Mouse (Mus musculus) T-helper 1 cell (primary cell): ENCODE measurements at regions not wholly inside any gene's neighbourhood (a gene's known extent, or its start where the extent isn't known, plus 50 kb on each side); places are given as distances from the start of the nearest gene placed in this dataset.

ENCODE experiments used
- in situ Hi-C: fragments of 300-600 bp; cut with MboI, MseI; formaldehyde crosslinking; loops from one replicate; pipeline ENCODE4 v1.15.1; 2025; ENCODE audit warnings: high pct_unique_total_duplicates

- in situ Hi-C loops: no loop called here
These were observed 68.8 kb upstream of the Col8a1 start for GRCm38 (mm10) chr16:57823329-57823728.

DNA sequence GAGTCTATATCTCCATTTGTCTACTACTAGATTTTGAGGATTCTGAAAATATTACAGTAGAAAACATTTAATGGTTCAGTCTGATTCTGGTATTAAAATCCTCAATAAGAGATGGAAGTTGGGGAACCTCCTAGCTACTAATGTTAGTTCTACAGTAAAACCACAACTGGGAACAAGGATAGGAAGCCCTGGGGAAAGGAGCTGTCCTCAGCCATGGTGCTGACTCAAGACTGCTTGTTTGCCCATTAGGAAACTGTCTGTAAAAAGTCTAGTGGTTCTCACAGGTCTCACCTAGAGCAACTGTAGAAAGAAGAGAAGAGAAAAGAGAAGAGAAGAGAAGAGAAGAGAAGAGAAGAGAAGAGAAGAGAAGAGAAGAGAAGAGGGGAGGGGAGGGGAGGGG is 90.9 kb upstream of the Col8a1 start:
- in situ Hi-C loops: no loop called here

DNA sequence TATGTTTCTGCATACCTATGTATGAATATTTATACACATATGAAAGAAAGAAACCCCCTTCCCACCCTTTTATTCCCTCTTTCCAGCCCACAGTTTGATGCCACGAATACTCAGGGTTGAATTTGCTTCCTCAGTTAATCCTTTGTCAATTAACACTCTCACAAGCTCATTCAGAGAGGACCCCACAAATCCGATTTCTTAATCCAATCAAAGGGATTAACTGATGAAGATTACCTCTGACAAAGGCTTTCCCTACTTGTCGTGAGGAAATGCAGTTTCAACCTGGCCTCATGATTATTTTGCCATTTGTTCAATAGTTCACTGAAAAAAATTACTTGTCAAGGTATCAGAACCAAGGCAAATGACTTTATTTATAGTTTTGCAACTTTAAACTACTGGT is 91.8 kb upstream of the Col8a1 start:
- in situ Hi-C loops: no loop called here

DNA sequence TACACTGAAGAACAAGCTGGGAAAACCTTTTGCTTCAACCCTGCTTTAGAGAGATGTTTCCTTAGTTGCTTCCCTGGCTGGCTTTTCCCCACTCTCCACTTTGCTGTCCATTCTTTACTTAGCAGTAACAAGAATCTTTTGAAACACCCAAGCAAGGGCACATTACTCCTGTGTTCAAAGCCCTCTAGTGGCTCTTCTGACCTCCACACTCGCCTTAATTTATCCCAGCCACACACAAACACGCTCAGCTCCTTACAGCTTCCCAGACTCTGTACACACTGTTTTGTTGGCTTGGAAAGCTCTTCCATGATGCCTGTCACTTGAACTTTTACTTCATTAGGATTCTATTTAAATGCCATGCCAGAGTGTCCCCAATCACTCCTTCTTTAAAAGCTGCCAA is 97.3 kb upstream of the Col8a1 start:
- in situ Hi-C loops: no loop called here

DNA sequence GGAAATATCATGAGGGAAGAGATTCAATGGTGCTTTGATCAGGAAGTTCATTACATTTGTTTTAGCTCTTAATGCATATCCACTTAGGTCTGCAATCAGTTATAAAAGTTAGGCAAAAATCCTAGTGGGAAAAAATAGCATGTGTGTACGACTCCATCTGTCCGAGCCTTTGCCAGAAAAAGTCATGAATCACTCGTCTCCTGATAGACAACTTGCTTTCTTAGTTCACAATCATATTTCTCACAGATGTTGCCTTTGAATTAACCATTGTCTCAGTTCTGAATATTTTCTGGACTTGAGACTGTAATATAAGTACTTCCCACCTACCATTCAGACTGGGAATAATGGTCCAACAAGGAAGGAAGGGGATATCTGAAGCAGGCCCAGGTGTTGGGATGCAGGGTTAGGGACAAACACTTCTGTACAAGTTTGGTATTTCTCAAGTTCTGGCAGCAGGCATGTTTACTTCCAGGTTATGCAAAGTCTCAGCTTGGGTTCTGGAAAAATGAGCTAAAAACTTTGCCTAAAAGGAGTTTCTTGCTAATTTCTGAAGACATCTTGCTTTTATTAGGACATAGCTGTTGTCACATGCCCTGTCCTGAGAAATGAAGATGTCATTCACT is 98.4 kb upstream of the Col8a1 start:
- in situ Hi-C loops: no loop called here

DNA sequence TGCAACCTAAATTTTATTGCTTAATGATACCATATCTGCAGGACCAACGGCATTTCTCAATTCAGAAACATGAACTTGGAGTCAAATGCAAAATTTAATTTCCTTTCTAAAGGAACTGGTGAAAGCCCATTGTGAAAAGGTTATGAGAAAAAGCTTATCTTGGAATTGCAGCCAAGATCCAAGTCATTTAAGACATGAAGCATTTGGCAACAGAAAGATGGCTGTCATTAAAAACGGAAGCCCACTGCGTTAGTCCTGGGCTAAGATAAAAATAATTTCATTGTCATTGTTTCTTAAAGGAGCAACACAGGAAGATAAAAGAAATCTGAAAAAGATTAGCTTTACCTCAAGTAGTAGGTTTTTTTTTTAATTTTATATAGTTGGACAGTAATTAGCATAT is 99.2 kb upstream of the Col8a1 start:
- in situ Hi-C loops: no loop called here

DNA sequence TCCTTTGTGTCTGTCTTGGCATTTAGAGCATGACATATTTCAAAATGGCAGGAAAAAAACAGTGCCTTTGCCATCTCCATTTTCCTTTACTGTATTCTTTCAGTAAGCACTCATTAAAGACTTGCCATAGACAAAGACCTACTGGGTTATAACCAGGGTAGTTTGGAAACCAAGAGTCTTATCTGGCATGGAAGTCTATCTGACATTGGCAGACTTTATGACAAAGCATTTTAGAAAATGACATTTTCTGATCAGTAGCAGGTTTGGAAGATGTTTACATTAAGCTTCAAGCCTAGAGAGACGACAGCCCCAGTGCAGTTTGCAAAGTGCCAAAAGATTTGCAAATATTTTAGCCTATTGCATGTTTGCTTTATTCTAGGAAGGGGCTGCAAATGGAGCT is 102.5 kb upstream of the Col8a1 start:
- in situ Hi-C loops: no loop called here

- in situ Hi-C loops: no loop called here
These were observed 103.7 kb upstream of the Col8a1 start for GRCm38 (mm10) chr16:57858151-57858764.

GRCm38 (mm10) chr16:57858765-57859201 is 104.2 kb upstream of the Col8a1 start:
- in situ Hi-C loops: no loop called here

DNA sequence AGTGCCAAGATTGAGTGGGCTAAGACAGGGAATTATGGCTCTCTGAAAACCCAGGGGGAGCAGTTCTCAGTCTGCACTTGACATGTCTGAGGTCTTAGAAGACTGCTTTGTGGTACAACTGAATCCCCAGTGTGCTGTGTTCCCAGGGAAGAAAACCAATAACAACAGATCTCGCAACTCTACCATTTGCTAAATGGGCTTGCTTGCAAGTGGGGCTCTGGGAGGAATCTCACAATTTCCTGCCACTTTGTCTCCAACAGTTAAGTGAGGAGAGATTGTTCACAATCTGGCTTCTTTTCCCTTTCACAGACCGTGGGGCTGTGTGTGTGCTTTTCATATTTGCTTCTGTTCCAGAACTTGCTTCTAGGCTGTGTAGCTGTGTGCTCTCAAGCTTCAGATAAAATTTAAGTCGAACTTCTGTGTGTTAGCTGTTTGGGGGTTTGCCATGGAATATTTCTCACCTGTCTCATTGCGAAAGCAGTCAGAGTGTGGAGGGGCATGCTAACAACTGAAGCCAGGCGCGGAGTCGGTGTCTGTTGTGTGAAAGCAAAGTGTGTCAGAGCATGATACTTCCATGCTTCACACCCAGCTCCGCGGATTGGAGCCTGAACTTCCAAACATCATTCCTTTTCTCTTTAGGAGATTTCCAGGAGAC is 108.8 kb upstream of the Col8a1 start:
- in situ Hi-C loops: no loop called here

DNA sequence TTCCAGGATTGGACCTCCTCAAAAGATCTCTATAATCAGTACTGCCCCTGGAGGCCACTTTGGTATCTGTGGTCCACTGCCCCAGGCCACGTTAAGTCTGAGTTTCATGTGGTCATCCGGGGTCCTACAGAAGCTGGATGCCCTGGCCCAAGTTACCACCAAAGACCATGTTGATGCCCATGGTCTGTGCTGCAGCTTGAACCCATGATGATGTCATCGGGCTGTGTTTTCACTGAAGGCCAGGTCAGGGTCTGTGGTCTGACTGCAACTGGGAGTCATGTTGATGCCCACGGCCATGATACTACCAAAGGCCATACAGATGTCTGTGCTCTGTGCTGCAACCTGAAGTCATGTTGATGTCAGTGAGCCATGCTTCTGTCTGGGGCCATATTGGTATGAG is 122.3 kb upstream of the Col8a1 start:
- in situ Hi-C loops: no loop called here

DNA sequence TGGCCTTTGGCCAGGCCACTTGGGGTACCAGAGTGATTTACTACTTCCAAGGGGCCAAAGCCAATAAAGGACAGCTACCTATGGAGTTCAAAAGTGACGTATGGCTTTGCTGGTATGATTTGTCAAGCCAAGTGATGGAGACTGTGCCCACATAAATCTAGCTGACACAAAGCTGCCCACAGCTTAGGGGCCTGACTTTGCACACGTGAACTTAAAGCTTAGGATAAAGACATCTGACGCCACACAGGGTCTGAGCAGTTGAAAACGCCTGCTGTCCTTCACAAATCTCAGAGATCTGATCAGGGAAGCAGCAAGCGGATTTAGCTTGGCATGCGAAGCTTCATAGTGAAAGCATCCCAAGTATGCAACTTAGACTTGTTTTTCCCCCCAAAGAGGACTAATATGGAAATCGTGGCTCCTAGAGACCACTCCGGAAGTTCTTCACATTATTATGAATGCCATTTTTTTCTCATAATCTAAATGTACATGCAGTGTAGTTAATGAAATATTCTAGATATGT is 127.1 kb upstream of the Col8a1 start:
- in situ Hi-C loops: no loop called here

- in situ Hi-C loops: no loop called here
These were observed 133.6 kb upstream of the Col8a1 start for GRCm38 (mm10) chr16:57888138-57888537.

DNA sequence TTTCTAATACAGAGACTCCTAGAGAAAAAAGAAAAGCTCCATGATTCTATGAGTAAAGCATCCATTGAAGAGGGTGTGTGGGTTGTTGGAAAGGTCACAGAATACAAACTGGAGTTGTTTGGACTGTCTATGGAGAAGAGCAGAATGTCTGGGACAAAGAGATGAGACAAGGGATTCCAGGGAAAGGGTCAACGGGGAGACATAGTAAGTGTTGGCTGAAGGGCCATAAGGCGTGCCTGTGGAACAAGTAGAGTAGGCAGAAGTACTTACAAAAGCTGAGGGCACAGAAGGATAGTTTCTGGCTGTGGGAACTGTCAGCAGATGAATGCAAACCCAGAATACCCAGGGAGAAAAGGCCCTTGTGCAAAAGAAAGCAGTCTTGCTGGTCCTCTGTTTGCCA is 134.0 kb upstream of the Col8a1 start:
- in situ Hi-C loops: no loop called here

DNA sequence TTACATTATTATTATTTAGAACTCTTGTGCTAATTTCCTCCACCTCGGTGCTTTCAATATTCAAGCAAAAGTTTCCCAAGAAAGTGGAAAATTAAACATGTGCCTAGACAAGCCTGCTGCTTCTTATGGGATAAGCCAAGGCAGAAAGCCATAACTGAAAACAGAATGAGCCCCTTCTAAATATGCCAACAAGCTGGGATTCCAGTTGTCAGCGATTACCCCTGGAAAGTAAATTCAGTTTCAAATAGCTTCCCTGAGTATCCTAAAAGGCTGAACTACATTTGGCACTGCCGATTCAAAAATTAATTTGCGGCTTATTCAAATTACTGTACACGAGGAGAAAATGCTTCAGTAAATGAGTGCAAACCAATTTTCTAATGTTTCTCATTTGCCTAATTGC is 135.6 kb upstream of the Col8a1 start:
- in situ Hi-C loops: no loop called here

GRCm38 (mm10) chr16:57893111-57893510 is 138.6 kb upstream of the Col8a1 start:
- in situ Hi-C loops: no loop called here

- in situ Hi-C loops: no loop called here
These were observed 139.3 kb upstream of the Col8a1 start for GRCm38 (mm10) chr16:57893698-57894352.

DNA sequence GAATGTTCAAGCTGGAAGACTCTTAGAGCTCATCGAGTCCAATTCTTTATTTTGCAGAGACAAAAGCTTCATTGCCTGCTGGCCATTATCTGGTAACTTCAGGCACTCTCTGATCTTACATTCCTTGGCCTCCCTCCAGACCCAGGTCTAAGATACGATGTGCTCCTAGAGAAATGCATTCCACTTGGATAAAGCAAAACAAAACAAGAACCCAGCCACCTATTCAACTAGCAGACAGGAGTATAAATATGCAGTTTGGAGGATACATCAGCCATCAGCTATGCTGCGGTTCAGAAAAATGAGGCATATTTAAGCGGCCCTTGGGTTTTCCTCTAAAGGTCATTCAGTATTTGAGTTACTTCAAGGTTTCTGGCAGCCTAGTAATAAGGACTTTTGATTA is 146.5 kb upstream of the Col8a1 start:
- in situ Hi-C loops: loop anchor here (10.0 kb wide), 1 partner anchor 634 kb away; no protein-coding TSS in a partner anchor

DNA sequence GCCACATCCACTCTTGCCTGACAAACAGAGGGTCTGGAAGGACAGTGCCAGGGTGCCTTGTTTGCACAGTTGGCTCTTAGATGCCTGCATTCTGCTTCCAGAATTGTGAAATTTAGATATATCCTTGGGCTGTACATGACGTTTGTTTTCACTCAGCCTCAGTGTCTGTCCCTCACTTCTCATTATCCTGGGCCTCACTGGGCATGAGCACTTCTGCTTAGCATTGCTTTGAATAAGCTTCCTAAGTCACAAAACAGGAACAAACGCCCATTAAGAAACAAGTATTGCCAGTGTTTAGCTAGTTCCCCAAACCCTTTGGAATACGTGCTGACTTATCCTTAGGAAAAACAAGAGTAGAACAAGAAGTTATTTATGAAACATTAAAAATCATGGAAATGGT is 148.0 kb upstream of the Col8a1 start:
- in situ Hi-C loops: loop anchor here (10.0 kb wide), 1 partner anchor 632 kb away; no protein-coding TSS in a partner anchor

DNA sequence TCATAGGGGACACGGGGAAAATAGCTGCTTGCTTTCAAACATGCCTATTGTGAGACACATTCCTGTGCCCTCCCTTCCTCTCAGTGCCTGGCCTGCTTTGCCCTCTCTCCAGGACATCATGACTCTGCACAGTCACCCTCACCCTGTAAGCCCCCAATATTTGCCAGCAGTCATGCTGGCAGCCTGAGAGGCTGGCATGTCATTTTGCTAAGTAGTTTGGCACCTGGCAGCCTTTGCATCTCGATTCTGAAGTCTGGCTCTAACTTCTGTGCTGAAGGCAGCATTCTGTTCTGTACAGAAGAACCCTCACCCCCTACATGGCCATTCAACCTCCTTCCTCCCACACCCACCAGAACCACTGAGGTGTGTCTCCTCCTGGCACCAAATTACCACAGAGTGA is 157.5 kb upstream of the Col8a1 start:
- in situ Hi-C loops: no loop called here

DNA sequence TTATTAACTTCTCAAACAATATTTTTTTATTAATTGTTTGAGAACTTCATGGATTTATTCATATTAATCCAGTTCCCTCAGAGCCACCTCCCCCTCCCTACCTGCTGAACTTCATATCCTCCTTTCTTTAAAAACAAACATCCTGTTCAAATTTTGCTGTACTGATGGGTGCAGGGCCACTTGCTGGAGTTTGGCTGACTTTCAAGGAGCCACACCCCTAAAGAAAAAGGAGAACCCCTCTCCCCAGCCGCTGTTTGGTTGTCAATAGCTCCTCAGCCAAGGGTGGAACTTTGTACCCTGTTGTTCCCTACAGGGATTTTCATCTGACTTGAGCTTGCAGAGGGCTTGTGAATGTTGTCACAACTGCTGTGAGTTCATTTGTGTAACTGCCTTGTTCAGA is 160.0 kb upstream of the Col8a1 start:
- in situ Hi-C loops: no loop called here

DNA sequence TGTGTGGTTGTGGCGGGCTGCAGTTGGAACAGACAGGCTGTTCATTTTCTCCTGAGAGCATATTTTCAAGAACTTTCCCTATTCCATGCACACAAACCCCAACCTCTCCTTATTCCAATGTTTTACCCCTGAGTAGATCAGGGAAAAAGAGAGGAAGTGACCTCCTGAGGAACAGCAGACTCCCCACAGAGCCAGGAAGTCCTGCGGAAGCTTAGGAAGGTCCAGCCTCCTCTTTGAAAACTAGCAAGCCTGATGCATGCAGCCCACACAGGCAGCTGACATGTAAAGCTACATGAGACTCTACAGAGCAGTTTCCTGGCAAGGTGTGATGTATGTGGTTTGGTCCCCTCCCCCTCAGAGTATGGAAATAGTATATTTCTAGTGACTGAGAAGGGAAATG is 160.9 kb upstream of the Col8a1 start:
- in situ Hi-C loops: no loop called here
